Mouse (Mus musculus) gastrocnemius, adult 8-10 months (tissue): ENCODE results near the gene Rplp0. TPM values are rescaled to one million over a fixed set of nuclear protein-coding genes. Genes with fewer than 3 reads are reported as not detected.
"Not testable (repeated sequence)": the region's sequence is repeated elsewhere in the genome, so short reads cannot be mapped to it uniquely, and the experiment has no call there.

ENCODE experiments used
- DNase-seq, 2 experiments: peaks; one replicate each; pipeline ENCODE4 v3.0.0; 2022; ENCODE audit warnings: low spot score in 2 of 2
- total RNA-seq, 4 experiments: library from RNA; stranded (reverse); gene quantifications; 2 replicates each; pipeline ENCODE4 v1.2.4; 2022

The Rplp0 gene
- total RNA-seq, 4 experiments from 2014 or later: 566 to 724 (median 629) TPM

DNA sequence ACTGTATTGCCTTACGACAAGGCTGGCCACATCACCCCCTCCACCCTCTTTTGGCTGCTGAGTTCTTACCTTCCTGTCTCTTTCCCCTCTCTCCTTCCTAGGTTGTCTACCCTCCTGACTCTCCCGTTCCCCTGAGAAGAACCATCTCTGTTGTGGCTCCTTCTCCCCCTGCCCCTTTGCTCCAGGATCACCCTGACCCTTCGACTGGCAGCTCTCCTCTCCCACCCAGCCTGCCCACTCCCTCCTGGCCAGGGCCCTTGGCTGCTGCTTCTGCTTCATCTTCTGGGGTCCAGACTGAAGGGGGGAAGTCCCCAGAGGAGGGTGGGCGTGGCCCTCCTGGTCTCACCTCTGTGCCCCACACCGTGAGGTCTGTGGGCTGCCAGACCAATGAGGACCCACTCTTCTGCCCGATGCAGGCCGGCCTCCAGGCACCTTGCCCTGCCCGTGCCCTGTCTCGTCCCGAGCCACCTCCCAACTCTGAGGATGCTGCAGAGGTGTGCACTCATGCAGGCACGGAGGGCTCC lies 8.7 kb upstream of the Rplp0 start:
- DNase-seq: no peak

DNA sequence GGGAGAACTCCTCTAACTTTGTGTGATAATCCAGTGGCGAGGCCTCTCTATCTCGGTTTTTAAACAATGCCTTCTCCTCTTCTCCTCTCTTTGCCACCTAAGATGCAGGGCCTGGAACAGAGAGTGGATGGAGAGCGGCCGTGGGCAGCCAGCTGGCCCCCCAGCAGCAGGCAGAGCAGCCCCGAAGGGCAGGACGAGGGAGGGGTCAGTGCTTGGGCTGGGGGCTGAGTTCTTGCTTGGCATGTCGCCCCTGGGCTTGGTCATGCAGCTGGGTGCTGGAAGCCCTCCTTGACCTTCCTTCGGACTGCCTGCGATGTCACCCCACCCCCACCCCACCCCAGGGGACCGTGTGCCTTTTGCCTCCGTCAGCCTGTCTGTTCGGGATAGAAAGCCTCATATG lies 7.9 kb upstream of the Rplp0 start:
- no peak for DNase-seq

DNA sequence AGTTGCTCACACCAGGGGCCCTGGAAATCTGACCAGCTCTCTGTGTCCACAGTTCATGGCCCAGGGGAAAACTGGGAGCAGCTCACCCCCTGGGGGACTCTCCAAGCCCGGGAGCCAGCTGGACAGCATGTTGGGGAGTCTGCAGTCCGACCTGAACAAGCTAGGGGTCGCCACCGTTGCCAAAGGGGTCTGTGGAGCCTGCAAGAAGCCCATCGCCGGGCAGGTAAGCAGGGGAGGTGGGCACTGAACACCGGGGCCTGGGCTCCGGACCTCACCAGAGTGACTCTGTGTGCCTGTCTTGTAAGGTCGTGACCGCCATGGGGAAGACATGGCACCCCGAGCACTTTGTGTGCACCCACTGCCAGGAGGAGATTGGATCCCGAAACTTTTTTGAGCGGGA lies 7.5 kb upstream of the Rplp0 start:
- DNase-seq: no peak

DNA sequence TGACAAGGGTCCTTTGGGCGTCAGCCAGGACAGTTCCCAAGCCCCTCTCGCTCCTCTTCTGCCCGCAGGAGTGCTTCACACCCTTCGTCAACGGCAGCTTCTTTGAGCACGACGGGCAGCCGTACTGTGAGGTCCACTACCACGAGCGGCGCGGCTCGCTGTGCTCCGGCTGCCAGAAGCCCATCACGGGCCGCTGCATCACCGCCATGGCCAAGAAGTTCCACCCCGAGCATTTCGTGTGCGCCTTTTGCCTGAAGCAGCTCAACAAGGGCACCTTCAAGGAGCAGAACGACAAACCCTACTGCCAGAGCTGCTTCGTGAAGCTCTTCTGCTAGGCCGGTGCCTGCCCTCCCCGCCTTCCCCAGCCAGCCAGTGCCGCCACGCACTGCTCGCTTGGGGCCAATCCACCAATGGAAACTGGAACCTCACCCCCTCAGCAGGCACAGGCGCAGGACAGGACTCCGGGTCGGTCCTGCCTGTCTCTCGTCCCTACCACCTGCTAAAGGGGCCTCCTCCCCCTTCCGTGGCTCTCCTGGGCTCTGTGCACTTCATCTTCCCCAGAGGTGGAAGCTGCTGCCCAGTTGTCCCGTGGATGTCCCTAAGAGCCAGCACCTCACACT lies 5.4 kb upstream of the Rplp0 start:
- DNase-seq: no peak

DNA sequence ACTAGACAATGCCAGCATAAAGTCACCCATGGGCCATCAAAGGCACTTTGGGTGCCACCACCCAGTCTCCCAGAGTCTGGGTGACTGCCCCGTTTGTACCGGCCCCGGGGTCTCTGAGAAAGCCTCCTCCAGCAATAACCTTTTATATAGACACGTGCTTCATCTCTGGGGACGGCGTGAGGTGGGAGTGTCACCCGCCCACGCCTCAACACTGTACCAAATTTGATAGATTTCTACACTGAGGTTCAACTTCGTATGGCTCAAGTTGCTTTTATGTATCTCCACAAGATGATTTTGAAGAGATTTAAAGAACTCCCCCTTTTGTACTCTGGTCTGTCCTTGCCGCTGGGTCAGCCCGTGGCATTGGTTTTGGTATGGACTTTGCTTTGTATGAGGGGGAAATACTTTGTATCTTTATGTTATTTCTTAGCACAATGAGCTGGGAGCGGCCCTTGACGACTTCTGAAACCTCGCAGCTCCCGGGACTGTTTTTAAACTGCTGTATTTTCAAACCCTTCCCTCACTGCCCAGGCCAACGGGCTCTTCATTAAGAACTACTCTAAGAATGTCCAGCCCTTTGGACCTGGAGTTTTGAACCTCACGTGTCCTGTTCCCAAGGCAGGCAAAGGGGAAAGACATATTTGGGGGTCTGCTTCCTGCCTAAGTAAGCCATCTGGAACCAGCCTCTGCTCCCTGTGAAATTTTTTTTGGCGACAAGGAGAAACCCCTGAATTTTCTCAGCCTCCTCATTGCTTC lies 4.6 kb upstream of the Rplp0 start:
- no peak for DNase-seq

DNA sequence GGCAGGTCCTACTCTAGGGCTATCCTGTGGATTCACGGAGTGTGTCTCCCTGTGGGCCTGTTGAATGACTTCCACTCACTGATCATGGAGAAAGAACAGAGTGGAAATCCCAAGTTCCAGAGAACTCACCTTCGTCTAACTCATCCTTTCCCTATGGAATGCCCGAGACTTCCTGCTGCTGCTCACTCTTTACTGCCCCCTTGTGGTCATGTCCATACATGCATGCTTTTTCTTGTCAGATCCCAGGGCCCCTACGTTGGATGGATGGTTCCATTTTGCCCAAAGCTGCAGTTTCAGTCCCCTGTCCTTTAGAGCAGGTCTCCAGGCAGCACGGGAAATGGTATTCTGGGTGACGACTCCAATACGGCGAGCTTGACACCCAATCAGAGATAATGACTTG lies 3.0 kb upstream of the Rplp0 start:
- peak in 1 of 2 experiments; percentile 49 for DNase-seq

DNA sequence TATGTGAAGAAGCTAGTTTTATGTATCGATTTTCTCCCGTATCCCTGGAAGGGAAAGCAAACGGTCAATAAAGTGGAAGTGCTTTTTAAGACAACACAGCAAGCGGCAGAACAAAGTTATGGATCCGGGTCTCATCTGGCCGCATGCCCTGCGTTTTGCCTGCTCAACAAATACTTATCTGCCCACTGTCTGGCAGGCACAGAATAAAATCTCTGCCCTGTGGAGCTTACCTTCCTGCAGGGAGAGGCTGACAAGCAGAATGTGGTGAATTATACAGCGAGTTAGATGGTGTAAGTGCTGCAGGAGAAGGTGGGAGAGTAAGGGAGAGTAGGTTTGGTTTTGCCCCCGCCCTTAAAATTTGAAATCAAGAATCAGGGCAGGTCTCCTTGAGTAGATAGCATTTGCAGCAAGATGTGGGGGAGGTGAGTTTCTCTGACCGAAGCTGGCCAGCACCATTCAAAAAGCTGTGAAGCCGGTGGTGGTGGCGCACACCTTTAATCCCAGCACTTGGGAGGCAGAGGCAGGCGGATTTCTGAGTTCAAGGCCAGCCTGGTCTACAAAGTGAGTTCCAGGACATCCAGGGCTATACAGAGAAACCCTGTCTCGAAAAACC lies 979 bp upstream of the Rplp0 start:
- DNase-seq: no peak

DNA sequence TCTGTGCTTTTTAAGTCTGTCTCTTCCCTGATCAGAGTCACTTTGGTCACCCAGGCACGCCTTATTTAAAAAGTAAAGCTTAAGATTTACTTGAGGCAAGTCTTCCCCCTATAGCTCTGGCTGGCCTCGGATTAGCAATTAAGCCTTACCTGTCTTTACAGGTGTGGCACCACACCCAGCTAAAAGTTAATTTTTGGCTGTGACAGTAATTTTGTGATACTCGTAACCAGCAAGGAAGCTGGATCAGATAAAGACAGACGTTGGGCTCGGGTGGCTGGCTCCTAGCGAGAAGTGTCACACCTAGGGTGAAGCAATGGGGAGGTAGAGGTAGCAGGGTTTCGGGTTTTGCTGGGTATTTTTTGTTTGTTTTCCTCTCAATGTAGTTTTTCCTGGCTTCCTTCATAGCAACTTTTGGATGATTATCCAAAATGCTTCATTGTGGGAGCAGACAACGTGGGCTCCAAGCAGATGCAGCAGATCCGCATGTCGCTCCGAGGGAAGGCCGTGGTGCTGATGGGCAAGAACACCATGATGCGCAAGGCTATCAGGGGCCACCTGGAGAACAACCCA lies 1.2 kb downstream of the Rplp0 start:
- DNase-seq: no peak

DNA sequence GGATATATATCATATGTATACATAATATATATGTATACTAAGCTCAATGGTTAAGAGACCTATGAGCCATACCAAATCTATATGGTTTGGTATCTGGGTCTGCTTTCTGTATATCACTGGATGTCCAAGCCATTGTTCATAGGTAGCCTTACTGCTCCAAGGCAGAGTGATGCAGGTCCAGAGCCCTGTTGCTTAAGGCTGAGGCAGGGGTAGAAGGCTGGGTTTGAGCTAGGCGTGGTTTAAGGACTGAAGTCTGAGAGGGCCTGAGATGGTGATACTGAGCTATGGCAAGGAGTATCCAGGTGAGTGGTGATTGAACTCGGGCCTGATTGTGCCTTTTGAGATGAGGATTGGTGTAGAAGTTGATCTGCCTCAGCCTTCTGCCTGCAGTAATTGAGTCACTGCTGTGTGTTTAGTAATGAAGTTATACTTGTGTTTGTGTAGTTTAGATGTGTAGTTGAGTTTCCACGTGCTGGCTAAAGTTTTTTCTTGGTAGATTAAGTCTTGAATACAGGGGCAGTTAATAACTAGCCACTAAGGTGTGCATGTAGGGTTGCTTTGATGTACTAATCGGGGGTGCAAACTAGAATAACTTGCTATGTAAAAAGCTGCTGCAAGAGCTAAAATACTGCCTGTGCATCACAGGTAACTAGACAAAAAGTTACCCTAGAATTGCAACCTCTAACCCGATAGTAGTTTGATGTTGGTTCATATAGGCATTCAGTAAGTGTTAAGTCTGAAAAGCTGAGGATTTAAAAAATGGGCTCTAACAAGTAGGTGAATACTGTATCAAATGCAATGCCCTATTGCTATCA lies 4.7 kb downstream of the Rplp0 start:
- DNase-seq: no peak

GRCm38 (mm10) chr5:115564737-115565393 lies 5.6 kb downstream of the Rplp0 start, which contains the start of gene Gcn1l1:
Gene Gcn1l1, plus strand, starts transcription at chr5:115565254.
- DNase-seq: peak; percentile 53 to 67

GRCm38 (mm10) chr5:115565403-115565802 lies 6.1 kb downstream of the Rplp0 start:
- no peak for DNase-seq

DNA sequence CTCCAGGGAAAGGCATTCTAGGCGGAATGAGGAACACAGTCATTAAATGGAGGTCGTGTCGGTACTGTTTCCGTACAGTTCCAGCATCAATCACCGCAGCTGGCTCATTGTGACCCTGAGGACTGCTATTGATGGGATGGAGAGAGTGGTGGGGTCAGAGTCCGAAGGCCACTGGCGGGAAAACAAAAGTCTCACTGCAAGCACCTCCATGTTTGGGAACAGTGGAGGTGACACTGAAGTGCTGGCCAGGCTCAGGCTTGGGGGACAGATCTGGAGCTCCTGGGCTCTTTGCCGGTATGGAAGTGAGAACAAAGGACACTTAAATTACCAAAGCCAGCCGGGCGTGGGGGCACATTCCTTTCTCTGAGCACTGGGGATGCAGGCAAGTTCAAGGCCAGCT lies 9.4 kb downstream of the Rplp0 start:
- no peak for DNase-seq

- DNase-seq: no peak
These were observed 10.0 kb downstream of the Rplp0 start for GRCm38 (mm10) chr5:115569308-115569707.

DNA sequence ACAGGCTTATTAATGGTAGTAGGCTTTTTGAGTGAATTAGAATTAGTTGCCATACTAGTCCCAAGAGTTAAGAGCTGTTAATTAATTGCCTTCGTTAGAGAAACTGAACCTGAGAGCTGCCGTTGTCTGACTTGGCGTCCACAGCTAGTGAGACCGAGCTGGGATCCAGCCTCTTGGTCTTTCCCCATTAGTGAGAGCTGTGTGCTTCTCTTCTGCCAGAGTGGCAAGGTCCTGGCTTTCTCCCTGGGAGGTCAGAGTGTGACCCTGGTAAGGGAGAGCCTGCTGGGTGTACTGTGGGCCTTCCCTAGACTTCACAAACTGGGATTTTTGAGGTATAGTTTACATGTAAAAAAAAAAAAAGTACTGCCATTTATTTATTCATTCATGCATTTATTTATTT lies 10.5 kb downstream of the Rplp0 start:
- no peak for DNase-seq

GRCm38 (mm10) chr5:115571086-115571485 lies 11.8 kb downstream of the Rplp0 start:
- DNase-seq: no peak

DNA sequence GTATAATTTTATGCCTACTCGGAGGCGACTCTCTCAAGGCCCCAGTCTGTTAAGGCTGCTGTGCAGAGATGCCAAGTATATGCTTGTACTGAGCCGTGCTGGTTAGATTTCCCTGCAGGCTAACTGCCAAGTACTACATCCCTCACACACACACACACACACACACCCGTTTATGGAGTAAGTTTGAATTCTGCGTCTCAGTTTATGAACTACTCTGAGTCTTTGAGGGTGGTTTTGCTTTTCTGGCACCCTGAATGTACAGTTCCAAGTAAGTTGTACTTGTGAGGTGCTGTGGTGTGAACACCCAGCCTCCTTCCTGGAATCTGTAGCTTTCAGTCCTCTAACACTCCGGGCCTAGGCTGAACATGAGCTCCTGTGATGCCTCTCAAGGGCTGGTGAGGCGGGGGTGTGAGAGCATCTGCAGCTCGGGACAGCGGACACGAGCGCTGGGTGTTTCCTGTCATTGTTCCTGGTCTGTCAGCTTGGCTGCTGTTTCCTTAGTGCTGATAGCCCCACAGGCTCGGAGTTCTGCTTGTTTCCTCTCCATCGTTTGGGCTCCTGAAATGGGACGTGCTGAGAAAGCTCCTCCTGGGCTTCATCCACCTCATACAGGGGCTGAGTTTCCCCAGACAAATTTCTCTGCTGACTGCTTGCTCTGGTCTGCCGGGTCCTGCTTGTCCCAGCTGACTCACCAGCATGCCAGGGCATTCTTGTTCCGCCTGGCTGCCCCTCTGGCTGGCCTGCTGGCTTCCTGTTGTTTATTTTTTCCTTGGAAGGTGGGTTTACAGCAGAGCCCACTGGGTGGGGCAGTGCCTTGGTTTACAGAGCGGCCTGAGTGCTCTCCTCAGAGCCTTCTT lies 13.6 kb downstream of the Rplp0 start:
- no peak for DNase-seq

- DNase-seq: peak; percentile 28 to 44
These were observed 15.7 kb downstream of the Rplp0 start for GRCm38 (mm10) chr5:115574992-115575391.

DNA sequence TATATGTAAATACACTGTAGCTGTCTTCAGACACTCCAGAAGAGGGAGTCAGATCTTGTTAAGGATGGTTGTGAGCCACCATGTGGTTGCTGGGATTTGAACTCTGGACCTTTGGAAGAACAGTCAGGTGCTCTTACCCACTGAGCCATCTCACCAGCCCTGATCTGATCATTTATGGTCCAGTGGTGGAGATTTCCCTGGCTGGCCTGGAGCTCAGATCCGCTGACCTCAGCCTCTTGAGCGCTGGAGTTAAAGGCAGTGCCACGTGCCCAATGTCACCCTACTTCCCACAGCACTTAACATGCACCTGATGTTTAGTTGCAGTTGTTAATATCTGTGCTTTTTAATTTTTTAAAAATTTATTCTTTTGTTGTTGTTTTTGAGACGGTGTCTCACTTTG lies 18.4 kb downstream of the Rplp0 start:
- not testable (repeated sequence) for DNase-seq

DNA sequence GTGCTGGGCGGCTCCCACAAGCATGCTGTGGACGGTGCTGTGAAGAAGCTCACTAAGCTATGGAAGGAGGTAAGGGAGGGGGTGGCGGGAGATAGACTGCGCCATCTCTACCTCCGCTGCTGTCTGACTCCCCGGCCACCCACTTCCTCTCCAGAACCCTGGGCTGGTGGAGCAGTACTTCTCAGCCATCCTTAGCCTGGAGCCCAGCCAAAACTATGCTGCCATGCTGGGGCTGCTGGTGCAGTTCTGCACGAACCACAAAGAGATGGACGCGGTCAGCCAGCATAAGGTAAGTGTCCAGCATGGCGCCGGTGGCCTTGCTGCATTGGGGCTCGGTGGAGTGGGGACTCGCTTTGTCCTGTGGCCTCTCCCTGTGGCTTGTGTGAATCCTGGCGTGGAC lies 19.7 kb downstream of the Rplp0 start:
- no peak for DNase-seq

DNA sequence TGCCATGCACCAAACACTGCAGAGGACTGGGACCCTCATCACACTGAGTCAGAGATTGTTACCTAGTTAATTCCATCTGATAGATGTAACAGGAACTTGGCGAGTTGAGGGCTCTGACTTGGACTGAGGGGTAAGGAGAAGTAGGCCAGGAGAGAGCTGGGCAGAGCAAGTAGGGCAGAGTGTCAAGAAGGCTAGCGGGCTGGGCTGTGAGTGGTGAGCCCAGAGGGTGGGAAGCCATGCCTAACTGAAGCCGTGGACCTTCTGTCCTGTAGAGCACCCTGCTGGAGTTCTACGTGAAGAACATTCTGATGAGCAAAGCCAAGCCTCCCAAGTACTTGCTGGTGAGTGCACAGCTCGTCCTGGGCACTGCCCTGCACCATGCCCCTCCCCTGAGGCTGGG lies 20.1 kb downstream of the Rplp0 start:
- DNase-seq: no peak
